Mouse (Mus musculus): ENCODE measurements around the gene Rgl1.

- TF ChIP-seq POLR2A (IDR thresholded peaks at IDR 0.05; ENCODE audit: low read depth, low read length) (no peak), CTCF (conservative IDR thresholded peaks at IDR 0.05; ENCODE audit: insufficient read depth, insufficient read length, low read depth, low read length) (no peak)
These were observed 126.8 kb downstream of the Rgl1 start for GRCm38 (mm10) chr1:152639344-152639743.
